Mouse (Mus musculus) embryonic fibroblast, embryonic 13.5 days (primary cell): ENCODE results near the gene Pik3c2g. TPM values are rescaled to one million over a fixed set of nuclear protein-coding genes. Genes with fewer than 3 reads are reported as not detected.

Experiments used
- H3K27ac ChIP-seq: 2 replicates; pipeline ENCODE4 v1.5.1; 2012; ENCODE audit warnings: low read length, control low read depth, inconsistent platforms; ENCODE audit not compliant: insufficient read depth
- H3K4me1 ChIP-seq: 2 replicates; pipeline ENCODE4 v1.6.1; 2011; ENCODE audit warnings: low read length; ENCODE audit not compliant: control insufficient read depth, insufficient read depth
- H3K4me3 ChIP-seq: 2 replicates; pipeline ENCODE4 v1.5.1; 2011; ENCODE audit warnings: mild to moderate bottlenecking, control low read depth, low read length; ENCODE audit not compliant: insufficient read depth
- CTCF ChIP-seq: IDR thresholded peaks from 2 replicates; pipeline ENCODE4 v1.5.1; 2011; ENCODE audit warnings: mild to moderate bottlenecking, control low read depth, low read length, moderate library complexity, borderline replicate concordance; ENCODE audit not compliant: insufficient read depth
- POLR2A ChIP-seq: IDR thresholded peaks from 2 replicates; pipeline ENCODE4 v1.6.1; 2011; ENCODE audit warnings: low read depth, mild to moderate bottlenecking, control low read depth, low read length, moderate library complexity
- polyA plus RNA-seq: library from polyadenylated mRNA; stranded (reverse); fragments of >200 nt; gene quantifications from 2 replicates; pipeline ENCODE4 v1.2.4, GENCODE M21; 2011; ENCODE audit warnings: low read depth; ENCODE audit not compliant: missing spikeins, insufficient read length

The Pik3c2g gene
- polyA plus RNA-seq, 1 experiment = not detected

GRCm38 (mm10) chr6:139957531-139958241 is 370.7 kb downstream of the Pik3c2g start:
- TF ChIP-seq CTCF (no peak), POLR2A (no peak)
- no peak overlapping the region for H3K27ac ChIP-seq
- no peak overlapping the region for H3K4me3 ChIP-seq
- H3K4me1 ChIP-seq = no peaks in the 10 kb centered on the region

- Histone ChIP-seq H3K27ac (no peak overlapping the region), H3K4me3 (no peak overlapping the region), H3K4me1 (no peaks in the 10 kb centered on the region)
- no peak for TF ChIP-seq POLR2A
- no peak for TF ChIP-seq CTCF
Observed at GRCm38 (mm10) chr6:139963775-139964174, 376.8 kb downstream of the Pik3c2g start.

GRCm38 (mm10) chr6:139964895-139965294 is 377.9 kb downstream of the Pik3c2g start:
- no peak for TF ChIP-seq CTCF
- no peak for TF ChIP-seq POLR2A
- no peak overlapping the region for H3K27ac ChIP-seq
- no peak overlapping the region for H3K4me3 ChIP-seq
- no peaks in the 10 kb centered on the region for H3K4me1 ChIP-seq

- Histone ChIP-seq H3K4me3 (no peak overlapping the region), H3K4me1 (no peaks in the 10 kb centered on the region)
- TF ChIP-seq CTCF = no peak
- no peak for TF ChIP-seq POLR2A
Observed at GRCm38 (mm10) chr6:139966684-139967083, 379.7 kb downstream of the Pik3c2g start.

GRCm38 (mm10) chr6:139971608-139972298 is 384.7 kb downstream of the Pik3c2g start:
- Histone ChIP-seq H3K4me1 (no peaks in the 10 kb centered on the region), H3K4me3 (no peak overlapping the region), H3K27ac (no peak overlapping the region)
- no peak for TF ChIP-seq CTCF
- TF ChIP-seq POLR2A = no peak

More at GRCm38 (mm10) chr6:139966684-139967083, 379.7 kb downstream of the Pik3c2g start:
- H3K27ac ChIP-seq = no peak overlapping the region

GRCm38 (mm10) chr6:139974668-139975067 is 387.6 kb downstream of the Pik3c2g start:
- no peak for TF ChIP-seq CTCF
- no peak for TF ChIP-seq POLR2A
- Histone ChIP-seq H3K27ac (no peak overlapping the region), H3K4me3 (no peak overlapping the region), H3K4me1 (peaks cover 2% of the 10 kb centered on the region)

GRCm38 (mm10) chr6:139978114-139978513 is 391.1 kb downstream of the Pik3c2g start:
- H3K27ac ChIP-seq = no peak overlapping the region

GRCm38 (mm10) chr6:139981061-139981460 is 394.0 kb downstream of the Pik3c2g start:
- H3K27ac ChIP-seq = no peak overlapping the region
- H3K4me3 ChIP-seq = no peak overlapping the region
- peaks cover 5% of the 10 kb centered on the region for H3K4me1 ChIP-seq
- no peak for TF ChIP-seq CTCF

More at GRCm38 (mm10) chr6:139978114-139978513, 391.1 kb downstream of the Pik3c2g start:
- Histone ChIP-seq H3K4me1 (peaks cover 5% of the 10 kb centered on the region), H3K4me3 (no peak overlapping the region)
- TF ChIP-seq CTCF (no peak), POLR2A (no peak)

- TF ChIP-seq CTCF (no peak), POLR2A (no peak)
- Histone ChIP-seq H3K4me1 (peaks cover 5% of the 10 kb centered on the region), H3K4me3 (no peak overlapping the region), H3K27ac (no peak overlapping the region)
Observed at GRCm38 (mm10) chr6:139984069-139984468, 397.0 kb downstream of the Pik3c2g start.

- TF ChIP-seq CTCF = no peak
- no peak for TF ChIP-seq POLR2A
- no peak overlapping the region for H3K4me3 ChIP-seq
- H3K4me1 ChIP-seq = no peaks in the 10 kb centered on the region; the same call in 1 of the 2 replicates
- H3K27ac ChIP-seq = no peak overlapping the region
Observed at GRCm38 (mm10) chr6:139986564-139986963, 399.5 kb downstream of the Pik3c2g start.
